In genomic region chr5:97697581-97698134, GRCm38 (mm10) we compare ENCODE assay signal across 8 mouse cellular contexts.
DNase-seq lines count a peak whose midpoint lies in the region; ATAC-seq lines count a peak whose summit lies in the region.

No protein-coding gene starts in this region.

- 66% methylated on average over 8 of the region's 8 CpGs for WGBS in heart, embryonic 11.5 days (ENCODE audit: insufficient replicate concordance)

- H3K9me3 ChIP-seq in heart, embryonic 11.5 days (replicated peaks; ENCODE audit: control insufficient read depth, low read length), result no peaks in the 10 kb centered on the region

- peak; percentile 86 to 88 for DNase-seq in heart, adult 18-20 months
- peak; percentile 3 for DNase-seq in urinary bladder, postnatal 25 days (ENCODE audit: low spot score)
- DNase-seq in urinary bladder, adult 2 months (ENCODE audit: low spot score), result no peak
- peak; percentile 77 to 89 for DNase-seq in heart, postnatal 14 days
- DNase-seq in lung, postnatal 36 days, result peak; percentile 69
- no peak for DNase-seq in T-cell, adult 2 months (ENCODE audit: low spot score)

- no peak overlapping the region for H3K27ac ChIP-seq in heart, embryonic 11.5 days (ENCODE audit: low read depth, low read length)

- no peaks in the 10 kb centered on the region for H3K27me3 ChIP-seq in heart, embryonic 11.5 days (ENCODE audit: control insufficient read depth, insufficient read depth, low read length)

- no peak overlapping the region for H3K4me2 ChIP-seq in heart, embryonic 11.5 days

- H3K4me1 ChIP-seq in heart, embryonic 11.5 days (ENCODE audit: control insufficient read depth, insufficient read depth, low read length), result no peaks in the 10 kb centered on the region

- no peak overlapping the region for H3K4me3 ChIP-seq in heart, embryonic 11.5 days (ENCODE audit: low read depth, low read length)

- H3K9ac ChIP-seq in heart, embryonic 11.5 days (ENCODE audit: low read depth, low read length), result no peak overlapping the region

- intact Hi-C loops in heart, postnatal 14 days (cut with DNase I), result no loop called here

- no peak for ATAC-seq in heart, embryonic 11.5 days (replicated peaks; ENCODE audit: insufficient number of reproducible peaks, low FRiP score, low TSS enrichment)
- ATAC-seq in megakaryocyte, adult 5-6 weeks (ENCODE audit: poor library complexity, severe bottlenecking), result no peak

- no peaks in the 10 kb centered on the region for H3K36me3 ChIP-seq in heart, embryonic 11.5 days (ENCODE audit: control insufficient read depth, insufficient read depth, low read length)

Comparison
In these comparisons a context has a peak if more than half of its experiments do, and no peak if none do; other contexts are left out.
1. DNase-seq: peak in heart, adult 18-20 months (2 of 2), urinary bladder, postnatal 25 days (single experiment), heart, postnatal 14 days (2 of 2) and lung, postnatal 36 days (single experiment); none in urinary bladder, adult 2 months (single experiment) and T-cell, adult 2 months (single experiment).